Mouse (Mus musculus) kidney, adult 8-10 months (tissue): ENCODE measurements around the gene Tmem165.

Experiments
- DNase-seq, 2 experiments: peaks; one replicate each; pipeline ENCODE4 v3.0.0; 2022

The Tmem165 gene

GRCm38 (mm10) chr5:76176411-76176810, 7.3 kb upstream of the Tmem165 start:
- no peak for DNase-seq

GRCm38 (mm10) chr5:76176841-76177240, 6.8 kb upstream of the Tmem165 start:
- no peak for DNase-seq

GRCm38 (mm10) chr5:76177664-76178063, 6.0 kb upstream of the Tmem165 start:
- no peak for DNase-seq

- DNase-seq = no peak
Measured at GRCm38 (mm10) chr5:76179171-76179570, 4.5 kb upstream of the Tmem165 start.

GRCm38 (mm10) chr5:76179791-76180190, 3.9 kb upstream of the Tmem165 start:
- no peak for DNase-seq

- DNase-seq = no peak
Measured at GRCm38 (mm10) chr5:76182326-76182725, 1.4 kb upstream of the Tmem165 start.

GRCm38 (mm10) chr5:76183043-76183749, 484 bp upstream of the Tmem165 start:
- DNase-seq = no peak

GRCm38 (mm10) chr5:76184286-76185080, 803 bp downstream of the Tmem165 start:
- DNase-seq = peak; percentile 46 to 57

GRCm38 (mm10) chr5:76187885-76188284, 4.2 kb downstream of the Tmem165 start:
- no peak for DNase-seq

- DNase-seq = no peak
Measured at GRCm38 (mm10) chr5:76190609-76191008, 6.9 kb downstream of the Tmem165 start.

- DNase-seq = no peak
Measured at GRCm38 (mm10) chr5:76193075-76193474, 9.4 kb downstream of the Tmem165 start.

- DNase-seq = no peak
Measured at GRCm38 (mm10) chr5:76194377-76194945, 10.8 kb downstream of the Tmem165 start.

- no peak for DNase-seq
Measured at GRCm38 (mm10) chr5:76199346-76199745, 15.7 kb downstream of the Tmem165 start.

GRCm38 (mm10) chr5:76203171-76203570, 19.5 kb downstream of the Tmem165 start:
- DNase-seq = no peak

- DNase-seq = no peak
Measured at GRCm38 (mm10) chr5:76205886-76206285, 22.2 kb downstream of the Tmem165 start.

- DNase-seq = no peak
Measured at GRCm38 (mm10) chr5:76208066-76208465, 24.4 kb downstream of the Tmem165 start.

- DNase-seq = no peak
Measured at GRCm38 (mm10) chr5:76216691-76217090, 33.0 kb downstream of the Tmem165 start.

GRCm38 (mm10) chr5:76231171-76231855, 47.6 kb downstream of the Tmem165 start:
- no peak for DNase-seq

- DNase-seq = no peak
Measured at GRCm38 (mm10) chr5:76243274-76243673, 59.6 kb downstream of the Tmem165 start.

- DNase-seq = no peak
Measured at GRCm38 (mm10) chr5:76243929-76244328, 60.2 kb downstream of the Tmem165 start.

- no peak for DNase-seq
Measured at GRCm38 (mm10) chr5:76244430-76244829, 60.8 kb downstream of the Tmem165 start.

GRCm38 (mm10) chr5:76245419-76245818, 61.7 kb downstream of the Tmem165 start:
- no peak for DNase-seq

GRCm38 (mm10) chr5:76246539-76246938, 62.9 kb downstream of the Tmem165 start:
- no peak for DNase-seq
